Mouse (Mus musculus) midbrain, embryonic 16.5 days (tissue): ENCODE measurements around the gene Lgals8. TPM values are rescaled to one million over a fixed set of nuclear protein-coding genes. Genes with fewer than 3 reads are reported as not detected.

Source experiments
- ATAC-seq: fragments of 200-750 bp; cut with Nextera tagmentation; 2 replicates; pipeline ENCODE4 v1.8.0; 2017; ENCODE audit warnings: moderate TSS enrichment
- H3K27ac ChIP-seq: fragments of 300-500 bp; sonication (generic); 2 replicates; pipeline ENCODE4 v1.5.1; 2014; ENCODE audit warnings: mild to moderate bottlenecking, low read length, mixed read lengths
- H3K27me3 ChIP-seq: fragments of 300-500 bp; sonication (generic); 2 replicates; pipeline ENCODE4 v1.6.1; 2014; ENCODE audit warnings: low read depth, low read length, mixed read lengths; ENCODE audit not compliant: control insufficient read depth, insufficient read depth
- H3K36me3 ChIP-seq: fragments of 300-500 bp; sonication (generic); 2 replicates; pipeline ENCODE4 v1.6.1; 2014; ENCODE audit warnings: mild to moderate bottlenecking, low read length, moderate library complexity, mixed read lengths; ENCODE audit not compliant: control insufficient read depth, insufficient read depth
- H3K4me1 ChIP-seq: fragments of 300-500 bp; sonication (generic); 2 replicates; pipeline ENCODE4 v1.6.1; 2014; ENCODE audit warnings: mild to moderate bottlenecking, low read length, mixed read lengths; ENCODE audit not compliant: control insufficient read depth, insufficient read depth
- H3K4me2 ChIP-seq: fragments of 300-500 bp; sonication (generic); 2 replicates; pipeline ENCODE4 v1.6.1; 2014; ENCODE audit warnings: mild to moderate bottlenecking, low read length, mixed read lengths
- H3K4me3 ChIP-seq: fragments of 300-500 bp; sonication (generic); 2 replicates; pipeline ENCODE4 v1.5.1; 2014; ENCODE audit warnings: low read depth, mild to moderate bottlenecking, low read length, moderate library complexity, mixed read lengths
- H3K9ac ChIP-seq: fragments of 300-500 bp; sonication (generic); 2 replicates; pipeline ENCODE4 v1.6.1; 2014; ENCODE audit warnings: low read depth, low read length, mixed read lengths
- H3K9me3 ChIP-seq: fragments of 300-500 bp; sonication (generic); replicated peaks from 2 replicates; pipeline ENCODE4 v1.6.1; 2014; ENCODE audit warnings: mild to moderate bottlenecking, low read length, mixed read lengths; ENCODE audit not compliant: control insufficient read depth, poor library complexity, severe bottlenecking
- WGBS: fragments of 180-500 bp; shearing (Covaris S2); extraction: QIAGEN DNeasy Blood & Tissue Kit; methylation state at CpG from one replicate; pipeline ENCODE4 v1.1.7; 2014; 5-methylcytosine and 5-hydroxymethylcytosine counted together
- polyA plus RNA-seq: library from polyadenylated mRNA; unstranded; fragments of >200 nt; fragmentation: Nextera tagmentation; extraction: Ambion mirVana; gene quantifications from 2 replicates; pipeline ENCODE4 v1.2.1, GENCODE M21; 2015

The Lgals8 gene
- 22.3 and 25.9 TPM in 2 replicates for polyA plus RNA-seq

GRCm38 (mm10) chr13:12464844-12465243, at the start of gene Lgals8:
TSS of gene Lgals8 (minus strand) at chr13:12464944.
- 86% methylated on average over 1 of the region's 1 CpGs for WGBS
- no peak within 1 kb of the TSS for H3K9ac ChIP-seq
- no peaks in the 10 kb centered on the region for H3K9me3 ChIP-seq
- no peaks in the 10 kb centered on the region for H3K36me3 ChIP-seq
- peaks cover 9% of the 10 kb centered on the region for H3K4me1 ChIP-seq
- no peak for ATAC-seq
- no peaks in the 10 kb centered on the region for H3K27me3 ChIP-seq
- H3K27ac ChIP-seq, result no peak within 1 kb of the TSS
- H3K4me3 ChIP-seq, result no peak within 1 kb of the TSS
- no peak within 1 kb of the TSS for H3K4me2 ChIP-seq

GRCm38 (mm10) chr13:12511189-12511965, 46.6 kb upstream of the Lgals8 start:
- ATAC-seq, result no peak
- 75% methylated on average over 9 of the region's 9 CpGs for WGBS

GRCm38 (mm10) chr13:12510032-12510431, 45.3 kb upstream of the Lgals8 start:
- H3K9me3 ChIP-seq, result no peaks in the 10 kb centered on the region
- H3K4me1 ChIP-seq, result no peaks in the 10 kb centered on the region
- H3K4me3 ChIP-seq, result no peak overlapping the region
- 90% methylated on average over 6 of the region's 6 CpGs for WGBS
- H3K27me3 ChIP-seq, result no peaks in the 10 kb centered on the region
- no peak overlapping the region for H3K27ac ChIP-seq
- ATAC-seq, result no peak
- no peak overlapping the region for H3K9ac ChIP-seq
- no peak overlapping the region for H3K4me2 ChIP-seq
- H3K36me3 ChIP-seq, result no peaks in the 10 kb centered on the region

More at GRCm38 (mm10) chr13:12511189-12511965, 46.6 kb upstream of the Lgals8 start:
- no peaks in the 10 kb centered on the region for H3K9me3 ChIP-seq
- H3K36me3 ChIP-seq, result no peaks in the 10 kb centered on the region
- H3K27me3 ChIP-seq, result no peaks in the 10 kb centered on the region
- no peak overlapping the region for H3K27ac ChIP-seq
- H3K4me2 ChIP-seq, result no peak overlapping the region
- H3K4me3 ChIP-seq, result no peak overlapping the region
- no peak overlapping the region for H3K9ac ChIP-seq
- no peaks in the 10 kb centered on the region for H3K4me1 ChIP-seq

- 89% methylated on average over 6 of the region's 6 CpGs for WGBS
- no peak for ATAC-seq
- Histone ChIP-seq H3K4me3 (no peak overlapping the region), H3K4me2 (no peak overlapping the region), H3K27me3 (no peaks in the 10 kb centered on the region), H3K9me3 (no peaks in the 10 kb centered on the region), H3K27ac (no peak overlapping the region), H3K4me1 (peaks cover 3% of the 10 kb centered on the region; the same call in 1 of the 2 replicates), H3K9ac (no peak overlapping the region), H3K36me3 (no peaks in the 10 kb centered on the region)
Measured at GRCm38 (mm10) chr13:12507426-12507825, 42.7 kb upstream of the Lgals8 start.

GRCm38 (mm10) chr13:12505359-12505758, 40.6 kb upstream of the Lgals8 start:
- no peak overlapping the region for H3K4me3 ChIP-seq
- no peaks in the 10 kb centered on the region for H3K27me3 ChIP-seq
- no peak for ATAC-seq
- no peak overlapping the region for H3K4me2 ChIP-seq
- H3K4me1 ChIP-seq, result peaks cover 3% of the 10 kb centered on the region; the same call in 1 of the 2 replicates
- H3K27ac ChIP-seq, result no peak overlapping the region
- no peaks in the 10 kb centered on the region for H3K36me3 ChIP-seq
- 70% methylated on average over 3 of the region's 3 CpGs for WGBS
- H3K9me3 ChIP-seq, result no peaks in the 10 kb centered on the region
- no peak overlapping the region for H3K9ac ChIP-seq

DNA sequence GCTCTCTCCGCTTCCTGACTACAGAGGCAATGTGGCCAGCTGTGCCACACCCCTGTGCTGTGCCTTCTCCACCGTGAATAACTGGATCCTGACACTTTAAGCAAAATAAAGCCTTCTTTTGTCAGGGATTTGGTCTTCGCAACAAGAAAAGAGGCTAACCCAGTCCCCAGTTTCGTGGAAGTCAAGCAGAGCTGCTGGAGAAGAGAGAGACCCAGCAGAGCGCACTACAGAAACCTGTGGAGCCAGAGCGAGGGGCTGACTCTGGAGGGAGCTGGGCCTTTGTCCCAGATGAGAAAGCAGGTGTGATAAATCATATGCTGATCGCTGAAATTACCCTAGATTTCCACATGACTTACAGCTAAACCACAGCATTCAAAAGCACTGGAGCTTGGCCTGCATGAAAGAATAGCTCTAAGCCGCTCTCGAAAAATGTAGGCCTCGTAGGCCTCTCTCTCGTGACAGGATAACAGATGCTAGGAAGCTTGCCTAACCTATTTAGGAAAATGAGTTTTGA, 38.6 kb upstream of the Lgals8 start:
- Histone ChIP-seq H3K9me3 (no peaks in the 10 kb centered on the region), H3K27ac (no peak overlapping the region; the same call in 1 of the 2 replicates), H3K36me3 (no peaks in the 10 kb centered on the region), H3K4me3 (no peak overlapping the region), H3K27me3 (no peaks in the 10 kb centered on the region), H3K9ac (no peak overlapping the region), H3K4me1 (peaks cover 3% of the 10 kb centered on the region; the same call in 1 of the 2 replicates), H3K4me2 (no peak overlapping the region)
- ATAC-seq, result peak; percentile 34; the same call in 1 of the 2 replicates
- 20% methylated on average over 11 of the region's 11 CpGs for WGBS

DNA sequence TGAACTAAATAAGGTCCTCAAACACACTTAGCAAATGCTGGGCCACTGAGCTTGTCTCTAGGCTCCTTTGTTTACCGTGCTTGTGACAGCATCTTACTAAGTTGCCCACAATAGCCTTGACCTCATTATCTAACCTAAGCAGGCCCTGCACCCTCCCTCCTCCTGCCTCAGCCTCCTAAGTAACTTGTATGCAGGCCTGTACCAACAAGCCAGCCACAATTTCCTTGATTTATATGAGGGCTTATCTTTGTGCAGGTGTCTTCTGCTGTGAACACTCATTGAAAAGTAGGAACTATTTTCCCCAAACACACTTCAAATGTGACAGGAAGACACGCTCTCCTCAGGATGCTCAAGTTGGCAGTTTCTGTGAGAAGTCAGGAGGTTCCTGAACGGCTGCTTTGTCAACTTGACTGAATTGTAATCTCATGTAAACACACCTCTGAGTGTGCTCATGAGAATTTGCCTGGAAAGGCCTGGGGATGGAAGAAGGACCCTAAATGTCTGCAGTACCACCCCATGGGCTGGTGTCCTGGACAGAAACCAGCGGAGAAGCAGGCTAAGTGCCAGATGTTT, 38.0 kb upstream of the Lgals8 start:
- H3K27ac ChIP-seq, result no peak overlapping the region; the same call in 1 of the 2 replicates
- H3K4me3 ChIP-seq, result no peak overlapping the region
- no peak overlapping the region for H3K4me2 ChIP-seq
- ATAC-seq, result no peak
- H3K9me3 ChIP-seq, result no peaks in the 10 kb centered on the region
- H3K36me3 ChIP-seq, result no peaks in the 10 kb centered on the region
- 32% methylated on average over 4 of the region's 4 CpGs for whole genome bisulfite sequencing
- no peaks in the 10 kb centered on the region for H3K27me3 ChIP-seq
- no peak overlapping the region for H3K9ac ChIP-seq
- peaks cover 3% of the 10 kb centered on the region; the same call in 1 of the 2 replicates for H3K4me1 ChIP-seq

- Histone ChIP-seq H3K27me3 (no peaks in the 10 kb centered on the region), H3K4me2 (no peak overlapping the region), H3K27ac (no peak overlapping the region), H3K4me3 (no peak overlapping the region), H3K36me3 (no peaks in the 10 kb centered on the region), H3K9ac (no peak overlapping the region), H3K9me3 (no peaks in the 10 kb centered on the region), H3K4me1 (peaks cover 3% of the 10 kb centered on the region; the same call in 1 of the 2 replicates)
- ATAC-seq, result no peak
- 86% methylated on average over 7 of the region's 7 CpGs for WGBS
Measured at GRCm38 (mm10) chr13:12499107-12499506, 34.4 kb upstream of the Lgals8 start.

DNA sequence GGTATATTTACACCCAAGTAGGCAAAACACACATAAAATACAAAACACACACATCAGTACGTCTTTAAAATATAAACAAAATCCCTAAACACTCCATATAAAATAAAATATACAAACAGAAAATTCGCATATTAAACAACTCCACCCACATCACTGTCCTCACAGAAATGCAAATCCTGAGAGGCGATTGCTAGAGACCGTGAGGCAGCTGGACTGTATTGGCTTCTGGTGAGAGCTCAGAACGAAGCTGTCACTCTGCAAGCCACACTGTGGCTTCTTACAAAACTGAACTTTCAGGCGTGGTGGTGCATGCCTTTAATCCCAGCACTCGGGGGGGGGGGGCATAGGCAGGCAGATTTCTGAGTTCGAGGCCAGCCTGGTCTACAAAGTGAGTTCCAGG, 33.1 kb upstream of the Lgals8 start:
- no peaks in the 10 kb centered on the region for H3K27me3 ChIP-seq
- H3K9ac ChIP-seq, result no peak overlapping the region
- no peak overlapping the region for H3K4me2 ChIP-seq
- H3K36me3 ChIP-seq, result no peaks in the 10 kb centered on the region
- ATAC-seq, result no peak
- H3K4me3 ChIP-seq, result no peak overlapping the region
- H3K9me3 ChIP-seq, result no peaks in the 10 kb centered on the region
- H3K27ac ChIP-seq, result no peak overlapping the region
- WGBS, result 53% methylated on average over 8 of the region's 8 CpGs
- H3K4me1 ChIP-seq, result no peaks in the 10 kb centered on the region
